Mouse (Mus musculus) brain, embryonic 18.5 days (tissue): ENCODE measurements around the gene Slc20a1.

ENCODE experiments used
- DNase-seq: peaks from one replicate; pipeline ENCODE4 v3.0.0-alpha.2; 2012; ENCODE audit warnings: low read depth, low spot score

Gene Slc20a1

GRCm38 (mm10) chr2:129198436-129199327, at the start of gene Slc20a1:
TSS of gene Slc20a1 (plus strand) at chr2:129198764.
- DNase-seq, result peak; percentile 93

DNA sequence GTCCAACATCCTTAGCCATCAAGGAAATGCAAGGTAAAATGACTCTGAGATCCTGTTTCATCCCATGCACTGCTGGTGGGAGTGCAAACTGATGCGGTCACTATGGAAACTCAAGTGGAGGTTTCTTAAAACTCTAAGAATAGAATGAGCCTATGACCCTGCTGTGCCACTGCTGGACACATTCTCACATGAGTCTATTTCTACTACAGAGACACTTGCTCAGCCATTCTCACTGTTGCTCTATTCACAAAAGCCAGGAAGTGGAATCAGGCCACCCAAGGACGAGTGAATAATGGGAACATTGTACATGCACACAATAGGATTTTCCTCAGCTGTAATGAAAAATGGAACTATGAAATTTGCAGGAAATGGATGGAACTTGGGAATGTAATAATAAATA, 49.7 kb upstream of the Slc20a1 start:
- no peak for DNase-seq

DNA sequence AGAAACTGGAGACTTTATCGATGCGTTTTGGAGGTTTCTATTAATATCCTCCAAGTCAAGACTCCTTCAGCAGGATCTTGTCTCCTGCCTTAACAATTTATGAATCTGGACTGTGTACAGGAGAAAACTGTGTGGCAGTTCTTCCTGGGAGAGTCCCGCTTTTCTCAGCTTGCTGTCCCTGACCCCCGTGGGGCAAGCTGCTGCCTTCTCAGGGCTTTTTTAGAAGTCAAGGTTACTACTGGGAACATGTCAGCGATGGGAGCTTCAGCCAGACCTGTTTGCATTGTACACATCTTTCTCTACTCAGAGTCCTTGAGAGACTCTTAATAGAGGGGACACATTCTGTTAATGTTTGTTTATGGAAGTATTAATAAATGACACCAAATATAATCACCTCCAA, 48.2 kb upstream of the Slc20a1 start:
- no peak for DNase-seq

DNA sequence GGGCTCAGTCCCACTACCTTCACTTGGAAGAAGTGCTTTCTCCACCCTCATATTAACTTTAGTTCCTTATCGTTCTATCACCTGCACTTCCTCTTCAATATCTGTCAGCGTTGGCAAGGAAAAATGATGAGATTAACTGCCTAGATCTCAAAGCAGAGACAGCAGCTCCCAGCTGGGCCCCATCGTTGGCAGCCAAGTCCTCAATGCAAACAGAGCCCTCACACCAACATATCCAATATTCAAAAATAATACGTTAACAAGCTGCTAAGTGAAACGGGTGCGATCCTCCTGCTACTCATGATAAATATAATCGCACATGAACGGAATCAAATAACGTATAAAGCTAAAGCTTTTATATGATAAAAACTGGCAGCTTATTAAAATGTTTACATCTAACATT, 47.5 kb upstream of the Slc20a1 start:
- DNase-seq, result no peak

DNA sequence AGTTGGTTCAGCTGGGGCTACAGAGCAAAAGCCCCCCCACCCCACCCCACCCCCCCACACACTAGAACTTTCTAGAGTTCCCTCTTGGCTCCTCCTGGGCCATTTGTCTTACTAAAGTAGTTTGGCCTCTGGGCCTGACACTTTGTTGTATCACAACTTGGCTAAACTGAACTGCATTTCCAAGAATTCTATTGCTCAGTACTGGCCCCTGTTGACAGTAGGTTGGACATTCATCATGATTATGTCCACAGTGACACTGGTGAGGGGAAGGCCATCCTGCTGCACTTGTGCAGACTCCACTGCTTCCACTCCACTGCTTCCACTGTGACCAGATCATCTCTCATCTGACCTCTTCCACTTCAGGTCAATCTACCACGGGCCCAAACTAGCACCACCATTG, 45.8 kb upstream of the Slc20a1 start:
- no peak for DNase-seq

- no peak for DNase-seq
These were observed 33.7 kb upstream of the Slc20a1 start for GRCm38 (mm10) chr2:129164815-129165214.

DNA sequence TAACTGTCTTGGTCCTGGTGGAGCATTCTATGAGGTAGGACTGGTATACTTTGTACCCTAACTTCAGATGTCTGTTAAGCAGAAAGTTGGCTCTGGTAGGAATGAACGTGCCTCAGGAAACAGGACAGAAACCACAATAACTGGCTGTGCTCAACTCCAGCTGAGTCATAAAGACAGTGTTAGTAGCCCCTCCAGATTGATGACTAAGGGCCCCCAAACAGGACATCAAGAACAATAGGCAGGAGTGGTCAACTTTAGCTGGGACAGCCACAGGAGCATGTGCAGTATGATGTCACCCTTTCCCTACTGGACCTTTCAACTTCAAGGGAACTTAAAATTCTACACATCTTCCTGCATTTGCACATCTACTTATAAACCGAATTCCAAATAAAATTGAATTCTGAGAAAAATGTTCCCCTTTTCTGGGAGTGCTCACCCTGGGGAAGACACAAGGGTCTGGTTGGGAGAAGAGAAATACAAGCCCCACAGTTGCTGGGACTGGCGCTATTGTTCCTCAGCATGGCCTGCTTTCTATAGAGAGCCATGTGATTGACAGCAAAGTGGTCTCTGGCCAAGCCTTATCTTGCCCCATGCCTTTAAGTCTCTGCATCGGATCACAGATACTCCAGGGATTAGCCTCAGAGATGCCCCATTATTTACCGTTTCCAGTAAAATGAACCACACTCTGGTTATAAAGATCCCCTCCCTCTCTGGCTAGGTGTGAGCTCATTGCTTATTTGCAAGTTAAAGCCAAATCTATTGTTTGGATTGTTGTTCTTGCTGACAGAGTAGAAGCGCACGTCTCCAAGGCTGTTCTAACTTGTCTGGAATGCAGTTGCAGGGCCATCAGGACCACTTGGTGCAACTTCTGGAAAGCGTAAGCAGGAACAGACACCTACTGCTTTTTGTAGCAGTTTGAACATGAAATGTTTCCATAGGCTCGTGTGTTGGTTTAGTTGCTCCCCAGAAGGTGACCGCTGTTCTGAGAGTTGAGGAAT, 31.8 kb upstream of the Slc20a1 start:
- DNase-seq, result no peak

GRCm38 (mm10) chr2:129173386-129173785, 25.2 kb upstream of the Slc20a1 start:
- DNase-seq, result no peak

DNA sequence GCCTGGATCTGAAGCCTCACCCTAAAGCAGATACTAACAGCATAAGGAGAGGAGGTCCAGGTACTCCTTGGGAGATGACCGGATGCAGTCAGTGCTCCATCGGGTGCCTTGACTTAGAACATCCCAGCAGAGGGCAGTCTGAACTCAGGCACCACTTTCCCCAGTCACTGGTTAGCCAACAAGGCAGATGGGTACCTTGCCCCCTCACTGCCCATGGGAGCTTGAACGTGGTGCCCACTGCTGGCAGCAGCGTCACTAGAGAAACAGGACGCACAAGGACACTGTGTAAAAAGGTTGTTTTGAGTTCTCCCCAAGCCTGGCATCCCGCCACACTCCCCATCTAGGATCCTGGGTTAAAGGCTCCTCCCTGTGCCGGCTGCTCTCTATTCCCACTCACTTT, 24.1 kb upstream of the Slc20a1 start:
- no peak for DNase-seq

- no peak for DNase-seq
These were observed 22.9 kb upstream of the Slc20a1 start for GRCm38 (mm10) chr2:129175636-129176035.

- no peak for DNase-seq
These were observed 21.7 kb upstream of the Slc20a1 start for GRCm38 (mm10) chr2:129176676-129177420.

DNA sequence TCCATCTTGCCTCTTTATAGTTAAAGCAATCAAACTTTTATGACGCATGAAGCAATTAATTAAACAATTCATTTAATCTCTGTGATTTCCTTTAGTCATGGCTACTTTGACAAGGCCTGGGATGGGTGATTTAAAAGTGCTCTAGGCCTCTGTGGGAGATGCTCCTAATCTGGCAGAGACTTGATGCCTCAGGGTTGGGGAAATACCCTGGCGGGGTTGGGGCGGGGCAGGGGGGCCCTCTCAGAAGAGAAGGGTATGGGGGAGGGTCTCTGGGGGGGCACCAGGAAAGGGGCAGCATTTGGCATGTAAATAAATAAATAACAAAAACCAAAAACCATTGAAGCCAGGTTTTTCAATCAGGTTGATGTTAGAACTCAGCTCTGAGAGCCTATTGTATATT, 20.9 kb upstream of the Slc20a1 start:
- no peak for DNase-seq

DNA sequence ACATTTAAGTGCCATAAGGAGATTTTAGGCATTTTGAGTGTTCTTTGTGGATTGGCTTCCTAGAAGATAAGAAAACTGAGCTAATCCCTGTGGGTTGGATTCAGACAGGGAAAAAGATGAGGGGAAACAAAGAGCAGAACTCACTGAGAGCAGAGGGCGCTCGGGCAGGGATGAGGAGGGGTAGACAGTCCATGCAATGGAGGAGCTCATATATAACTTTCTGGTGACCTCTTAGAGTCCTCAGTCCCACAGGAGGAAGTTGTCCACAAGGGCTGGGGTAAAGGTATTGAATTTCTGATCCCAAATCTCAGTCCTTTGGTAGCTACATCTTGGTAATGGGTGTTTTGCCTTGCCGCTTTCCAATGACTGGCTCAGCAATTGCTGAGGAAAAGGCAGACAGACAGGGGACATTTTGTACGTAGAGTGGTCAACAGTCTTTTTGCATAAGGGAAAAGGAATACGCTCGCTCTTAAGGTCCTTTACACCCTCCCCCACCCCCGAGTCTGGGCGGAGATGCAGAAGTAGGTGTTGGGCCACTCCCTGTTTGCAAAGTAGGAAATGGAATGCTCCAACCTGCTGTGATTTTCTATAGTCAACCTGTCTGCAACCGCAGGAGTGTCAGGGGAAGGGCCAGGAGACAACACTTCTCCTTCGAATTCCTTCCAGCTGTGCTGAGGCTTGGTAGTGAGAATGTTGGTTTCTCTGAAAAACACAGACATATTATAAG, 20.2 kb upstream of the Slc20a1 start:
- DNase-seq, result no peak

DNA sequence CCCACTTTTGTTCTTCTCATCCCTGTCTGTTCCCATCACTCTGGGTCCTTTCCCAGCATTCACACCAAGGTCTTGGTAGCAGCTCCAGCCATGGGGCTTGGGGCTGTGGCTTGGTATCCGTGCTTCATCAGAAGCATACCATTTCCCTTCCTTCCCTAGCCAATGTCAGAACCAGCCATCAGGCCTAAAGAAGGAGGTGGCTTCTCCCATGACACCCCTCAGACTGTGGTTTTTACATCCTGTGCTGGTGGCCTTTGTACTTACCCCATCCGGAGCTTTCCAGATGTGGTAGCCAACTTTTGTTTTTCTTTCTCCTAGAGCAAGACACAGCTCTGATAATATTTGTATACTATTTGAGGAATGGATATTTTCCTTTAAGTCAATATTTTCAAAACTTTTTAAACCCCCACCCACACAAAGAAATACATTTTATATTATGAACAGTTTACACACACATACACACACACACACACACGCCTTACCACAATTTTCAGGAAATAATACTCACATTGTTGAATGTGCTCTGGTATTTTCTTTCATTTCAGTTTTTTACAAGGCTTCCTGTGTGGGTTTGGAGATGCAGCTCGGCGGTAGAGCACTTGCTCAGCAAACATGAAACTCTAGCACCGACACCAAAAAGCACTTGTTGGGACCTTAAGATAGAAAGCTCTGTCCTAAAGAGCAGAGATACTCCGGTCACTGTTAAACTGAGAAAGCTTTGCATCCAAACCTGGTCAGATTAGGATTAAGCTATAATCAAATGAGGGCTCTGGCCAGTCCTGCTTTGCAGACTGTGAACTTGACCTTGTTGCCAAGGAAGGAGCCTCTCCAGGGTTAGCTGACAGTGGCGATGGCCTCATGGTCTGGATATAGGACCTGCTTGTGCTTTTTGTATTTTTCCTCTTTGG, 18.4 kb upstream of the Slc20a1 start:
- DNase-seq, result no peak

DNA sequence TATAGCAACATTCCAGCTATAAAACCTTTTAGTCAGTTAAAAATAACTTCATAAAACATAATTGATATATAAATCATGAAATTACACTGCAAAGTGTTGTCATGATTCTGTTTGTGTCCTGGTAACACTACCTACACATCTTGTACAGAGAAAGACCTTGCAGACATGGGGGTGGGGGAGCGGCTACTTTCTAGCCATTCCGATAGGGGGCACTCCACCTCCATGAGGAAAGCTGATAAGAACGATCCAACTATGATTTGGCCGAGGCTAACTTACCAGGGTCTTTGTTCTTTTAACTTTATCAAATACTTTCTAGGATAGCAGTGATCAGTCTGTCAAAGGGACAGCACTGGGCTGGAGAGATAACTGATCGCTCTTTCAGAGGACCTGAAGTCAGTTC, 17.1 kb upstream of the Slc20a1 start:
- DNase-seq, result no peak

- DNase-seq, result no peak
These were observed 16.2 kb upstream of the Slc20a1 start for GRCm38 (mm10) chr2:129182412-129182811.

- no peak for DNase-seq
These were observed 15.0 kb upstream of the Slc20a1 start for GRCm38 (mm10) chr2:129183561-129184031.

GRCm38 (mm10) chr2:129184853-129185252, 13.7 kb upstream of the Slc20a1 start:
- DNase-seq, result no peak

DNA sequence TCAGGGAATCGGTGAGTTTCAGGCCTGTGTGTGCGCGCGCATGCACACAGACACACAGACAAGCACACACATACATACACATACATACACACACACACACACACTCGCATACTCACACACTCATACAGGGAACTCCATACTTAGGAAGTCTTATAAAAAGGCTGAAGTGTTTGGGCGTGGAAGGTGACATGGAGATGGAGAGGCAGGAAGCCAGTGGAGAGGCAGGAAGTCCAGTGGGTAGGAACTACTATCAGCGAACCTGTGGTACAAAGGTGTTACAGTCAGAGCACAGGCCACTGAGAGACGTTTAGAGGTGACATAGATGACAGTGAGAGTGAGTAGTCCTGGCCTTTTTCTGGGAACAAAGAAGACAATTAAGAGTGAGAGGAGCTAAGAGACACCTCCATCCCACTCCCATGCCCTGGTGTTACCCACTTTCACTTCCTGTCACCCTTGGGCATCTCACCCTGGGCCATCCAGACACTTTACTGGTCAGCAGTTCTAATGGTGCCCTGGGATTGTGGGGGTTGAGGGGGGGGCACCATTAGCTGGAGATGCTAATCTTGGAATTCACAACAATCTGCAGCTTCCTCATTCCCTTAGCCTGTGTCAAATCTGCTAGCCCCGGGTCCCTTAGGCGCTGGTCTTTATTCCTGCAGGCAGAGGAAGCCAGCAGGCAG, 12.8 kb upstream of the Slc20a1 start:
- DNase-seq, result no peak
